Mouse (Mus musculus) granulocyte monocyte progenitor cell, adult 5-6 weeks (primary cell): ENCODE results near the gene Prrx2. TPM values are rescaled to one million over a fixed set of nuclear protein-coding genes. Genes with fewer than 3 reads are reported as not detected.

Source experiments
- ATAC-seq: replicated peaks from 2 replicates; pipeline ENCODE4 v1.8.0; 2016; ENCODE audit warnings: mild to moderate bottlenecking, moderate TSS enrichment, inconsistent platforms; ENCODE audit not compliant: poor library complexity, severe bottlenecking
- total RNA-seq, 2 experiments: library from RNA; stranded (forward) in 1 of 2; stranded (reverse) in 1 of 2; fragments of 200-712, 200-1000 nt in 1 of 2; fragments of >200 nt in 1 of 2; fragmentation: Nextera tagmentation in 1 of 2; gene quantifications; 2 replicates each; pipeline ENCODE4 v1.2.3; 2014 to 2017

Prrx2 gene
- total RNA-seq, 2 experiments from 2014 or later: not detected

DNA sequence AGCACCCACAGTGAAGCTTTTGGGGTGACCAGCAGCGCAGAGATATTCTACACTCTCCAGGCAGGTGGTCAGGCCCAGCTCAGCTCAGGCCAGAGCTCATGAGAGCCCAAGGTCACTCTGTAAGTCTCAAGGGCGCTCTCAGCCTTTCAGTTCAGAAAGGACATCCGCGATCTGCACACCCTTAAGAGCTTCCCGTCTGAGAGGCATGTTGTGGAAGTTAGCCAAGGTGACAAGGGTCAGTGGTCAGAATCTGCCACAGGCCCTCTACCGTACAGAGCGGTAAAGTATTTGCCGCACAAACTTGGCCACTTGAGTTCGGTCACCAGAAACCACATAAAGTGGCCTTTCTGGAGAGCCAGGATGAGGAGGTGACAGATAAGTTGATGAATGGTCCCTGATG lies 28.8 kb downstream of the Prrx2 start:
- no peak for ATAC-seq

DNA sequence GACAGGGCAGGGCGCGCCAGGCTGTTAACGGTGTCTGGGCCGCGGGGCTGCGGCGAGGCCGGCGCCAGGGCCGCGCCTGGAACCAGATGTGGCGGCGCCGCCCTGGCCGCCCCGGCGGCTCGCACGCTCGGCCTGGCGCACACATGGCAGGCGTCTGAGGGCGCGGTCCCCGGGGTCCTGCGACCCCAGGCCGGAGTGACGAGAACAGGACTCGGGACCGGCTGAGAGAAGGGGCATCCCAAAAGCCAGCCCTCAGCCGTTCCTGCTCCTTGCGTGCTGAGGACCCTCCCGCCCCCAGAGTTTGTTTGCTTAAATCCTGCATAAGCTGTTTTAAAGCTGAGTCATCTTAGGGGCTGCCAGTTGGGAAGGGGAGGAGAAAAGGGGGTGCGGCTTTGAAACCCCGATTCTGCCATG lies 30.2 kb downstream of the Prrx2 start:
- no peak for ATAC-seq

DNA sequence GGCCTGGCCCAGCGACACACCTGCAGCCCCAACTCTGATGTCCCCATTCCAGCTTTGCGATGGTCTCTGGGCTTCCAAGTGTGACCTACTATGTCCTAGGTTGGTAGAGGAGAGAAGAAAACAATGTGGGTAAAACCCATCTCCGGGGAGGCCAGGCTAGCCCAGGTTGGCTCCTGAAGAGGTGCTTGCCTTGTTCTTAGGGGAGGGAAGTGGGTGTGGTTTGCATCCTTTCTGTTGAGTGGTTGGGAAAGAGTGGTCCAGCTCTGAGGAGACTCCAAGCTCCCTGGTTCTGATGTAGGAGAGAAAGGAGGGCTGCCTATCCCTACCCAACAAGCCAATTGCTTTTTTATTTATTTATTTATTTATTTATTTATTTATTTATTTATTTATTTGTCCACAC lies 30.7 kb downstream of the Prrx2 start:
- no peak for ATAC-seq

DNA sequence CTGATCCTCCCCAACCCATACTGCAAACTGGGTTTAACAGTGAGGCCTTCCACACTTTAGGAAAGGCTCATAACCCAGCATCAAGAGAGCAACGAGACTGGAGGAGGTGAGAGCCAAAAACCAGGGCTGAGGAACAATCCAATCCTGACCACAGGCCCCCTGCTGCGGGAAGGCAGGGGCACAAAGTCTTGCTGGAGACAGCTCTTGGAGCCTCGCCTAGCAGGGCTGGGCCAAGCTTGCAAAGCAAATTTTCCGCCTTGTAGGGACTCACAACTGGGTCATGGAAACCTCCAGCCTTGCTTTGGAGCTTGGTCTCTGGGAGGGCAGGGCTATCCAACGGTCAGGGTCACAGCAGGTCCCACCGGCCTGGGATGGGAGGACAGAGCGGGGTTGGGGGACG lies 36.1 kb downstream of the Prrx2 start:
- no peak for ATAC-seq

- ATAC-seq: no peak
Observed at GRCm38 (mm10) chr2:30872669-30873068, 37.9 kb downstream of the Prrx2 start.

DNA sequence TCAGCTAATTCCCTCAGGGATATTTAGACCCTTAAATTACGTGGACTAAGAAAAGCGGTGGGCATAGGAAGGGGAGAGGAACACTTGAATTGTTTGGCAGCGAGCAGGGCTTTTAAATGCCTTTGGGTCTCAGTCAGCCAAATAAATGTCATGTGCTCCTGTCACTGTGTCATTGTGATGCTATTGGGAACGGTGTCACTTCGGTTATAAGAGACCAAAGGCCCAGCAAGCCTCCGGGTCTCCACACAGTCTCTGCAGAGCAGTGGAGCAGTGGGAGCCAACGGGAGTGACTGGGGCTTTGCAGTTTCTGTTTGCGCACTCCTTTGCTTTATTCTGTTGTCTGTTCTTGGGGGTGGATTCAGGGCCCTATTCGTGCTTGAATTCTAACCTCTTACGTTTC lies 39.7 kb downstream of the Prrx2 start:
- ATAC-seq: no peak

DNA sequence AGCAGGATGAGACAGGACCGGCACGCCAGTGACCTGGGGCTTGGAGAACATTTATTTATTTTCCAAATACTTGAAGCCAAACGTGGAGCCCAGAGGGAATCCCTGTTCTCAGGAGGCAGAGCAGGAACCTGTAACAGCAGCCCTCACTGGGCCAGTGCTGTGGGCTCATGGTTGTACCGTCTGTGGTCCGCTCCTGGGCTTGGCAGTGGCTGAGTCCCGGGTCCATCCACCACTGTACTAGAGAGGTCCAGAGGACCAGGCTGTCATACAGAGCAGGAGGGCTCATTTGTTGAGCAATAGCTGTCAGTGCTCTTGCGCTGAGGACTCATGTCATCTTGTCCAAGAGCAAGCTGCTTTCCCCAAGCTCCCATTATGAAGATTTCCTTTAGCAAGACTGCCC lies 40.3 kb downstream of the Prrx2 start:
- no peak for ATAC-seq

GRCm38 (mm10) chr2:30875621-30876432 lies 41.1 kb downstream of the Prrx2 start:
- no peak for ATAC-seq

GRCm38 (mm10) chr2:30879481-30879880 lies 44.7 kb downstream of the Prrx2 start:
- no peak for ATAC-seq

GRCm38 (mm10) chr2:30881215-30881614 lies 46.4 kb downstream of the Prrx2 start:
- ATAC-seq: no peak

- ATAC-seq: no peak
Observed at GRCm38 (mm10) chr2:30884852-30885373, 50.1 kb downstream of the Prrx2 start.

DNA sequence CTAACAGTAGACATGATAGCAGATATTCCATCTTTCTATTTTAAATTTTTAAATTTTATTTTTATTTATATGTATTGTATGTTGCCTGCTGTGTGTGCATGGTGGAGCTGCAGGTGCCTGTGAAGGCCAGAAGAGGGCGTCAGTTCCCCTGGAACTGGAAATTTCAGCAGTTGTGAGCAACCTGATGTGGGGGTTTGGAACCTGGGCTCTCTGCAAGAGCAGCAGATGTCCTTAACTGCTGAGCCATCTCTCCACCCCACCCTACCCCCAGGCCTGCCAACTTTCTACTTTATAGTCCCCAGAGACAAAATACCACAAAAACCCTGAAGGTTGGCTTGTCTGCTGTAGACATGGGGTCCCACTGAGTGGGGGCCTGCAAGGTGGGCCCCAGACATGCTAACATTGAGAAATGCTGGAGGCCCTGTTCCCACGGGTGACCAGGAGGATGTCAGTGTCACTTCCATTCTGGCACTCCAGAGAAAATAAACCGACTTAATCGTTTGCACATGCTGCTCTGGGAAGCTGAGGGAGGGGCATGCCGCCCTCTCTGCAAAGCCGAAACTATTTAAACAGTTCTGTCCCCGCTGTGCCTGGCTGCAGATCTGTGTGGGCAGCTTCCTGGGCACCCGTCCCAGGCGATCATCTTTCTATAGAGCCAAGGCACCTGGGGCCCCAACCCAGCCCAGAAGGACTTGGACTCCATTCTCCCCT lies 50.8 kb downstream of the Prrx2 start:
- ATAC-seq: no peak

DNA sequence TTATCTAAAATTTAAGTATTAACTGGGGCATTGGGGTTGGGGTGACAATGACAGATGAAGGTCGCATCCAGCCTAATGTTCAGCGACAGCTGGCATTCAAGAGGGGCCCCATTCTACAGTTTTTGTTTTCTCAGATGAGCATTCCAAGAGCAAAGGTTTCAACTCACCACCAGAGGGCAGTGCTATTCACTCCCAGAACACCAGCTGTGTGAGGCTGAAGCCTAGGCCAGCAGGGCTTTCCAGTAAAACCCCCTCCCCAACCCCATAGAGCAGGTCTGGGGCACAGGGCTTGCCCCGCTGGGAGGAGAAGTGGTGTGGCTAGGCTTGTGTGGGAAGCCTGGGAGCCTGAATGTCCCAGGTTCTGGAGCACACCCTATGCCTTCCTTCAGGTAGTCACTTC lies 56.2 kb downstream of the Prrx2 start:
- ATAC-seq: peak; percentile 56; the same call in 1 of the 2 replicates

DNA sequence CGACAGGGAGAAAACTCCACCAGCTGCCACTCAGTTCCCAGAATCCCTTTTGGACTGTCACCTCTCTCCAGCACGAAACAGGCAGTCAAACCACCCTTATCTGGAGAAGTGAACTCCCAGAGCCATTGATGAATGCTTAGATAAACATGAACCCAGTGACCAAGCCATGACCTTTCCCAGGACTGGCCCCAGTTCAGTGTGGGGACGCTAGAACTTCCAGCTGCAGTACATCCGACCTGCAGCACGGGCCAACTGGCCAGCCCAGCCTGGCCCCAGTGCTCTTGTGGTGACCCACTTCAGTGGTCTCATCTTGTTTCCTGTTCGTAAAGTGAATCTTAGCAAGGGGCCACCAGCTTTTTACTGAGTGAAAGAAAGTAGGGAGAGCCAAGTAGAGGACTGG lies 58.6 kb downstream of the Prrx2 start:
- no peak for ATAC-seq

DNA sequence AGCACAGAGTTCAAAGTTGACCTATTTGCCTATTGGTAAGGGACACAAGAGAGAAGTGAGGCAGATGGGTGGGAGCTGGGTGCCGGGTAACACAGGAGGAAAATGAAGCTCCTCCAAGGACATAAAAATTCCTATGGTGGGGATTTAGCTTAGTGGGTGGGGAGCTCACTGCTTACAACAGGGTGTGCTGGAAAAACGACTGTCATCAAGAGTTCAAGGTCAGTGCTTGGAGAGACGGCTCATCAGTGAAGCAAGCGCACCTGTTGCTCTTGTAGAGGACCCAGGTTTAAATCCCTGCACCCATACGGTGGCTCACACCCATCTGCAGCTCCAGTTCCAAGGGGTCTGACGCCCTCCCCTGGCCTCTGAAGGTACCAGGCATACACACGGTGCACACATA lies 59.2 kb downstream of the Prrx2 start:
- ATAC-seq: no peak

- peak; percentile 33 for ATAC-seq
Observed at GRCm38 (mm10) chr2:30897291-30897690, 62.5 kb downstream of the Prrx2 start.

GRCm38 (mm10) chr2:30899397-30900069 lies 64.8 kb downstream of the Prrx2 start:
- no peak for ATAC-seq

- ATAC-seq: no peak
Observed at GRCm38 (mm10) chr2:30901646-30902160, 66.9 kb downstream of the Prrx2 start.

GRCm38 (mm10) chr2:30902256-30902655 lies 67.5 kb downstream of the Prrx2 start:
- no peak for ATAC-seq
